Mouse (Mus musculus): ENCODE data around the gene Usp54.

Usp54 gene

DNA sequence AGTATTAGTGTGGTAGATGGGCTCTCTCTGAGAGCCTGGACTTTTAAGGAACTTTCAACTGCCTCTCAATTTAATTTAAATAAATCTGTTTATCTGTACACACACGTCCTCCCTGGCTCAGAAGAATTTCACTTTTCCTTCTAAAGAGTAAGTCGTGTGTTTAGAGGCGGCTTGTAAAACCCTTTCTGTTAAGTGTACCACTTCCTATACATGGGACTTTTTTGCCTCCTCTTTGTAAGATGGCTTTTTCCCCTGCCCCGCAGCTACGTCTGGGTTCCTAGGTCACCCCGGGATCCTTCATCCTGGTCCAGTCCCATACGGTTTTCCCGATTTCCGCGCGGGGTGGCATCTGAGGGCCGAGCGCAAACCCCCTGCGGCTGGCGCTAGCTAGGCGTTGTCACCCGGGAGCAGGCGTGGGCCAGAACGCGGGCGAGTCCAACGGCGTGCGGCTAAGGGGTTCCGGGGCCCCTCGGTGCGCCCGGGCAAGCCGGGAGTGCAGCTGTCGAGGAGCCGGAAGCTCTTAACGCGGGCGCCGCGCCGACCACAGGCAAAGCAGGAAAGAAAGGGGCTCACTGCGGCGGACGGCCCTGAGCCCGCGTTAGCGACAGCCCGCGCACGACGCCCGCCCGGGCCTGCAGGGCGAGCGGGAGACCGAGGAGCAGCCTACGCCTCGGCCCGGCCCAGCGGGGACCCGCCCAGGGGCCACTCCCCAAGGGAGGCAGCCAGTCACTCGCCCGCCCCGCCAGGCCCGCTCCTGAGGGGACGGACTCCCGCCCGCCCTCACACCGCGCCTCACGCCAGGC is 95.1 kb downstream of the Usp54 start:
- in situ Hi-C loops (cut with MboI; ENCODE audit: unreplicated experiment in 2 of 2): loop anchor here in 1 of 2 experiments (10.0 kb wide), 1 partner anchor 561 kb away; no protein-coding TSS in a partner anchor

DNA sequence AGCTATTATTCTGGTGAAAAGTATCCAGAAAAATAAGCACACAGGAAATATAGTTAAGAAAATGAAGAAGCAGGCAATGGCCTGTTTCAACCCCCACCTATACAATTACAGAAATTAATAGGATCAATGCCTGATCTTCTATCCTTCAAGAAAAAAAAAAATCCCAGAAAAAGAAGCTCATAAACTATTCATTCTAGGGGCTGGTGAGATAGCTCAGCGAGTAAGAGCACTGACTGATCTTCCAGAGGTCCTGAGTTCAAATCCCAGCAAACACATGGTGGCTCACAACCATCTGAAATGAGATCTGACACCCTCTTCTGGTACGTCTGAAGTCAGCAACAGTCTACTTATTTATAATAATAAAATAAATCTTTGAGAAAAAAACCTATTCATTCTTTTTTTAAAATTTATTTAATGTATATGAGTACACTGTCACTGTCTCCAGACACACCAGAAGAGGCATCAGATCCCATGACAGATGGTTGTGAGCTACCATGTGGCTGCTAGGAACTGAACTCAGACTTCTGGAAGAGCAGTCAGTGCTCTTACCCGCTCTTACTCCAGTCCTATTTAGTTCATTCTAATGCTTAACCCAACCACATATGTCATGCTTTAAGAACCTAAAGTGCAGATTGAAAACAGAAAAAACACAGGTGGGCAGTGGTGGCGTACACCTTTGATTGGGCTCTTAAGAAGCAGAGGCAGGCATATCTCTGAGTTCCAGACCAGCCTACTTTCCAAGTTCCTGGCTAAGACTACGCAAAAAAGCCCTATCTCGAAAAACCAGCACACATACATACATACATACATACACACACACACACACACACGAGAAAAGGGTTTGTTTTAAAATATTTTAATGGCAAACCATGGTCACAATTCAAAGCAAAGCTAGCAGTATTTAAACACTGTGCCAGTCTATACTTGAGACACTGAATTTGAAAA is 96.1 kb downstream of the Usp54 start:
- in situ Hi-C loops (cut with MboI; ENCODE audit: unreplicated experiment in 2 of 2): loop anchor here in 1 of 2 experiments (10.0 kb wide), 1 partner anchor 560 kb away; no protein-coding TSS in a partner anchor

DNA sequence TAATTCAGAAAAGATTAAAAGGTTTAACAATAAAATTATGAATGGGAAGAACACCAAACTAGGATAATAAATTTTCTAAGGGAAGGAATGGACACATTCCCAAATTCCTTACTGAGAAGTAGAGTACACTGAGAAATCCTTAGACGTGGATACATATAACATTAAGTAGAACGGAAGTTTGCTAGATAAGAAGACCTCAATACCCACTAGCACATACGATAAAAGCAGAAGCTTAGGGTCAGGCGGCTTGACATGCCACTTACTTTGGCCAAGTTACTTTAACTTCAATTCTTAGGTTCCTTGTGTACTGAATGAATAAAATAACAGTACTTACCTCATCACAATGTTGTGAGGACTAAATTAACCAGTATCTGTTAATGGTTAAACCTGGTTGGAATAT is 111.2 kb downstream of the Usp54 start:
- in situ Hi-C loops (cut with MboI; ENCODE audit: unreplicated experiment in 2 of 2): no loop called here

DNA sequence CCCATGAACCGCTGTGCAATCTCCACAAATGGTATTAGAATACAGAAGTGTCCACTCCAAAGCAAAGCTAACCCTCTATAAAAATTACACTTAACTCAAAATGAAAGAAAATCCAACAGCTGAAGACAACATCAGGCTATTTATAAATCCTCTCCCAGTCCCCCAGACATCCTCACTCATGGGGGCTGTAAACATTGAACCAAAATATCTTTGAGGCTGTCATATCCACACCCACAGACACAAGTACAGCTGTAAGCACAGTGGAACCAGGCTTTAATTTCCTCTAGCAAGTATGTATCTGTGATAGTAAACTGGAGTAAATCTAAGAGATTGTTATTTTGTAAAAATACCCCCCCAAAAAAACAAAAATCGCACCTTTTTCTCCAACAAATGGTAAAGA is 120.7 kb downstream of the Usp54 start:
- in situ Hi-C loops (cut with MboI; ENCODE audit: unreplicated experiment in 2 of 2): no loop called here

DNA sequence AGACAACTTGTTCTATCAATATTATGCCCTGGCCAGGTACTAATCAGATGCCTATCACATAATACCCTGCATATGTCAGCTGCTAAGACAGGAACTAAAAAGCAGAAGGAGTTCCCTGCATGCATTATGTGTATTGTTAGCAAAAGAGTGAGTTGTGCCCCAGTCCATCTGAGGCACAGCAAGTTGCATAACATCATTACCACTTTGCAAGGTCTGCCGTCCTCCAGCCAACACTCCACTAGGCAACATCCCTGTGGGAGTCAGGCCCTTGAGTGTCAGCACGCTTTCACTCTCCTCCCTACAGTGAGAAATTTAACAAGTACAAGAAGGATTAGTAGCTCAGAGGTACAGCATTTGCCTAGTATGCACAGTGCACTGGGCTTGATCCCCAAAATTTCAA is 132.4 kb downstream of the Usp54 start:
- in situ Hi-C loops (cut with MboI; ENCODE audit: unreplicated experiment in 2 of 2): no loop called here

DNA sequence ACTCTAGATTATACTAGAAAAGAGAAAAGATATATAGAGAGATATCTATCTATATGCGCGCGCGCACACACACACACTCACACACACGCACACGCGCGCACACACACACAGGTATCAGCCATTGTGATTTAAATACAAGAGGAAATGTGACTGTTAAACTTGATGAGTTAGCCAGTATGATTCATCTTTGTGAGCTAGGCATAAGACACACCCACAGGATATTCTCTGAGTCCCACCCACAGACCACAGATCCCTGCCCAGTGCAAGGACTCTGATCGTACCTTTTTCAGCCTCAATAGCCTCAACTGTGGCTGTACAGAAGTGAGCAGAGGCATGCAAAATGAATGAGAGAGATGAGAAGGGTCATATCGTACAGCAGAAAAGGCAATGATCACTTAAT is 137.9 kb downstream of the Usp54 start:
- in situ Hi-C loops (cut with MboI; ENCODE audit: unreplicated experiment in 2 of 2): loop anchor here in 1 of 2 experiments (5.0 kb wide), 1 partner anchor 34 kb away; no protein-coding TSS in a partner anchor

DNA sequence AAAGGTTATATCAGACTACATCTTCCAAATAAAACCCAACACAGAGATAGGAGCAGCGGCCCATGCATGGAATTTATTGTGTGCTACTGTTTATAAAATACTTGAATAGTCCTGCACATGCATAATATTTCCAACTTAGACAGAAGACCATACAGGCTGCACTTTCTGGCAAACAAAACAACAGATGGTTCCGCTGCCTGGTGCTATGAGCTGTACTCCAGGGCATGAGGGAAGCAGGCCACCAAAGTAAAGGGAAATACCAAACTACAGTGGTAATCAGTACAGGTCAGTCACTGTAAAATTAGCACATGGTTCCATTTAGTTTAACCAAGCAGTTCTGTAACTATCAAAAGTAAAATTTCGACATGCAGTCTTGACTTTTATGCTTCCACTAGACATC is 140.9 kb downstream of the Usp54 start:
- in situ Hi-C loops (cut with MboI; ENCODE audit: unreplicated experiment in 2 of 2): loop anchor here in 1 of 2 experiments (5.0 kb wide), 1 partner anchor 37 kb away; no protein-coding TSS in a partner anchor

All from v-Abl transformed pro-B cells (cell line).